Mouse (Mus musculus) cortical plate, adult 2 months (tissue): ENCODE data around the gene Zfp839.

ENCODE experiments used
- CTCF ChIP-seq: fragments of 200-500 bp; IDR thresholded peaks from 2 replicates; pipeline ENCODE4 v1.5.1; 2011; ENCODE audit warnings: mild to moderate bottlenecking, control low read depth, low read length; ENCODE audit not compliant: insufficient read depth; ENCODE audit errors: extremely low read depth
- POLR2A ChIP-seq: fragments of 200-500 bp; IDR thresholded peaks from 2 replicates; pipeline ENCODE4 v1.6.1; 2011; ENCODE audit warnings: mild to moderate bottlenecking, low read length, control low read depth; ENCODE audit not compliant: insufficient read depth; ENCODE audit errors: extremely low read depth

- TF ChIP-seq CTCF (no peak), POLR2A (no peak)
Measured at GRCm38 (mm10) chr12:110857196-110857595, 7.1 kb downstream of the Zfp839 start.
